Mouse (Mus musculus) hindbrain, embryonic 10.5 days (tissue): ENCODE results near the gene Dspp. TPM values are rescaled to one million over a fixed set of nuclear protein-coding genes. Genes with fewer than 3 reads are reported as not detected.

ENCODE experiments used
- DNase-seq: peaks from one replicate; pipeline ENCODE4 v3.0.0-alpha.2; 2017; ENCODE audit warnings: low spot score
- H3K27ac ChIP-seq: fragments of 300-500 bp; sonication (generic); 2 replicates; pipeline ENCODE4 v1.5.1; 2016; ENCODE audit warnings: mild to moderate bottlenecking, moderate library complexity
- H3K27me3 ChIP-seq: fragments of 300-500 bp; sonication (generic); 2 replicates; pipeline ENCODE4 v1.6.1; 2016; ENCODE audit warnings: mild to moderate bottlenecking; ENCODE audit not compliant: poor library complexity, insufficient read depth, severe bottlenecking
- H3K36me3 ChIP-seq: fragments of 300-500 bp; sonication (generic); 2 replicates; pipeline ENCODE4 v1.6.1; 2016; ENCODE audit warnings: mild to moderate bottlenecking, moderate library complexity
- H3K4me1 ChIP-seq: fragments of 300-500 bp; sonication (generic); replicated peaks from 2 replicates; pipeline ENCODE4 v1.6.1; 2016; ENCODE audit warnings: mild to moderate bottlenecking
- H3K4me3 ChIP-seq: fragments of 300-500 bp; sonication (generic); 2 replicates; pipeline ENCODE4 v1.5.1; 2016; ENCODE audit warnings: mild to moderate bottlenecking, moderate library complexity
- H3K9me3 ChIP-seq: fragments of 300-500 bp; sonication (generic); 2 replicates; pipeline ENCODE4 v1.6.1; 2016; ENCODE audit warnings: mild to moderate bottlenecking, moderate library complexity
- WGBS: fragments of 180-500 bp; shearing (Covaris S2); methylation state at CpG from one replicate; pipeline ENCODE4 v1.1.7; 2016; 5-methylcytosine and 5-hydroxymethylcytosine counted together
- polyA plus RNA-seq: library from polyadenylated mRNA; unstranded; fragments of >200 nt; fragmentation: Nextera tagmentation; extraction: Ambion mirVana; gene quantifications from 2 replicates; pipeline ENCODE4 v1.2.1, GENCODE M21; 2016

Gene Dspp
- polyA plus RNA-seq, 1 experiment from 2014 or later, result not detected

- DNase-seq, result peak; percentile 30
- WGBS, result 35% methylated on average over 5 of the region's 5 CpGs
- Histone ChIP-seq H3K4me3 (no peak overlapping the region), H3K27ac (no peak overlapping the region), H3K9me3 (no peaks in the 10 kb centered on the region), H3K4me1 (no peaks in the 10 kb centered on the region), H3K36me3 (no peaks in the 10 kb centered on the region), H3K27me3 (no peaks in the 10 kb centered on the region)
These were observed 48.4 kb downstream of the Dspp start for GRCm38 (mm10) chr5:104218926-104219325.

DNA sequence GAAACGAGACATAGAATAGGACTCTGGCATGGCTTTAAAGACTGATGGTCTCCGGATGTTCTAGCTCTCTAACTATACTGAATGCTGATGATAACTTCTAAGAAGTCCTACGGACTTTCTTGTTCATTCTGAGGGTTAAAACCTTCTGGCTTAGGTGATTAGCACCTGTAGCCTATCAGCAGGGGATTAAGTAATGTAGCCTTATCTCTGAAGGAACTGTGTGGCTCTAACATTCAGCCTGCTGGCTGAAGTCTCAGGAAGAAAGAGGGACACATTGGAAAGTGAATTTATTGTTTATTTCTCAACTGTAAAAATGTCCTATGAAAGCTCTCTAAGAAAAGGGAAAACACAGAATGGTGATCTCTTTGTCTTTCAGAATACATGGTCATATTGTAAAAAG lies 53.8 kb downstream of the Dspp start:
- H3K4me1 ChIP-seq, result no peaks in the 10 kb centered on the region; the same call in 1 of the 2 replicates
- 89% methylated on average over 3 of the region's 3 CpGs for WGBS
- H3K36me3 ChIP-seq, result no peaks in the 10 kb centered on the region
- H3K27ac ChIP-seq, result no peak overlapping the region
- H3K27me3 ChIP-seq, result no peaks in the 10 kb centered on the region
- H3K4me3 ChIP-seq, result no peak overlapping the region
- H3K9me3 ChIP-seq, result no peaks in the 10 kb centered on the region
- no peak for DNase-seq

GRCm38 (mm10) chr5:104224750-104225149 lies 54.2 kb downstream of the Dspp start:
- no peak for DNase-seq

DNA sequence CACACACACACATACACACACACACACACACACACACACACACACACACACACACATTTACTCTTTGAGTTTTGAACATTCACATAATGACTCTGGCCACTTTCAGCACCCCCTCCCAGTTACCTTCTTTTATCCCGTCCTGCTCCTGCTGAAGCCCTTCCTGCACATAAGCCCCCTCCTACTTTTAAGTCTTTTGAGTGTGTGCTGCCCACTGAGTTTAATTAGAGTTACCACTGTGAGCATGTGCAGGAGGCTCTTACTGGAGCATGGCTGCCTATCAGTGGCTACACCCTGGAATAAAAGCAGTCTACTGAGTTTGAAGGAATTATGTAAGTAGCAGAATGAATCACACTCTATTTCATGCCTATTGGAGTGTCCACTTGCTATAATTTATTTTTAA lies 58.0 kb downstream of the Dspp start:
- DNase-seq, result no peak
- WGBS, result 23% methylated on average over 1 of the region's 1 CpGs

More at GRCm38 (mm10) chr5:104224750-104225149, 54.2 kb downstream of the Dspp start:
- Histone ChIP-seq H3K27me3 (no peaks in the 10 kb centered on the region), H3K27ac (no peak overlapping the region), H3K36me3 (no peaks in the 10 kb centered on the region), H3K4me1 (no peaks in the 10 kb centered on the region; the same call in 1 of the 2 replicates), H3K9me3 (no peaks in the 10 kb centered on the region), H3K4me3 (no peak overlapping the region)

More for the DNA sequence above, 58.0 kb downstream of the Dspp start:
- H3K9me3 ChIP-seq, result no peaks in the 10 kb centered on the region
- H3K4me1 ChIP-seq, result no peaks in the 10 kb centered on the region; the same call in 1 of the 2 replicates
- H3K36me3 ChIP-seq, result no peaks in the 10 kb centered on the region
- H3K27ac ChIP-seq, result no peak overlapping the region
- no peak overlapping the region for H3K4me3 ChIP-seq
- no peaks in the 10 kb centered on the region for H3K27me3 ChIP-seq

Other genes with a start within 250 kb of the Dspp start
- not detected in 2 replicates for gene Hsd17b13, start 193.3 kb upstream of the Dspp start, polyA plus RNA-seq
- 1.2 and 2.2 TPM in 2 replicates for gene Hsd17b11, start 148.8 kb upstream of the Dspp start, polyA plus RNA-seq
- gene Nudt9, start 124.4 kb upstream of the Dspp start, polyA plus RNA-seq, result 68.9 and 75.8 TPM in 2 replicates
- gene Gm17660, start 93.1 kb upstream of the Dspp start, polyA plus RNA-seq, result not detected in 2 replicates
- 40.6 and 45.9 TPM in 2 replicates for gene Sparcl1, start 57.0 kb upstream of the Dspp start, polyA plus RNA-seq
- 0.35 and 0.41 TPM in 2 replicates for gene Dmp1, start 31.9 kb downstream of the Dspp start, polyA plus RNA-seq
- 0.12 TPM in 1 of 2 replicates, not detected in the other for gene Ibsp, start 128.5 kb downstream of the Dspp start, polyA plus RNA-seq
- gene Mepe, start 154.6 kb downstream of the Dspp start, polyA plus RNA-seq, result not detected in 2 replicates